Mouse (Mus musculus): ENCODE measurements around the gene Pgam2.

GRCm38 (mm10) chr11:5804174-5804573, 641 bp upstream of the Pgam2 start:
- no peak for TF ChIP-seq CTCF (IDR thresholded peaks at IDR 0.05 in 2 of 3, conservative IDR thresholded peaks at IDR 0.05 in 1 of 3; ENCODE audit: control insufficient read depth in 1 of 3, insufficient read depth in 1 of 3, low read depth in 2 of 3, low read length in 3 of 3, poor library complexity in 1 of 3, severe bottlenecking in 1 of 3)
- no peak for TF ChIP-seq NELFE (IDR thresholded peaks at IDR 0.05; ENCODE audit: low read depth, low read length)
- TF ChIP-seq MYC (IDR thresholded peaks at IDR 0.05; ENCODE audit: low read depth, low read length) = no peak
- no peak for TF ChIP-seq RCOR1 (IDR thresholded peaks at IDR 0.05; ENCODE audit: low read depth, low read length)
